Mouse (Mus musculus) G1E (cell line): ENCODE data around the gene Pla2g4c. TPM values are rescaled to one million over a fixed set of nuclear protein-coding genes. Genes with fewer than 3 reads are reported as not detected.

Experiments
- ATAC-seq: 2 replicates; pipeline ENCODE4 v1.8.0; 2016; ENCODE audit warnings: mild to moderate bottlenecking; ENCODE audit not compliant: insufficient number of reproducible peaks, poor library complexity, low FRiP score, severe bottlenecking; ENCODE audit errors: extremely low read depth
- DNase-seq: peaks from one replicate; pipeline ENCODE4 v3.0.0; 2012; ENCODE audit warnings: low spot score
- H3K27me3 ChIP-seq: 2 replicates; pipeline ENCODE4 v1.6.1; 2012; ENCODE audit warnings: mild to moderate bottlenecking, low read length, inconsistent platforms; ENCODE audit not compliant: insufficient read depth
- H3K36me3 ChIP-seq: replicated peaks from 2 replicates; pipeline ENCODE3; 2012; ENCODE audit warnings: mild to moderate bottlenecking, inconsistent platforms
- H3K4me1 ChIP-seq: 2 replicates; pipeline ENCODE4 v1.6.1; 2012; ENCODE audit warnings: low read depth, low read length, inconsistent platforms, mixed read lengths; ENCODE audit not compliant: insufficient read depth
- H3K4me3 ChIP-seq: 2 replicates; pipeline ENCODE4 v1.5.1; 2012; ENCODE audit warnings: low read depth, mild to moderate bottlenecking, inconsistent platforms, low read length, moderate library complexity, mixed read lengths
- H3K9me3 ChIP-seq: replicated peaks from 2 replicates; pipeline ENCODE4 v1.6.1; 2012; ENCODE audit warnings: inconsistent platforms
- CTCF ChIP-seq: IDR thresholded peaks from 2 replicates; pipeline ENCODE4 v1.5.1; 2012; ENCODE audit warnings: low read depth, low read length, inconsistent platforms, mixed read lengths
- GATA1 ChIP-seq: IDR thresholded peaks from 2 replicates; pipeline ENCODE4 v1.6.1; 2012; ENCODE audit warnings: borderline replicate concordance, low read length, inconsistent platforms, mixed read lengths
- GATA2 ChIP-seq: IDR thresholded peaks from 2 replicates; pipeline ENCODE4 v1.6.1; 2012; ENCODE audit warnings: low read depth, low read length, inconsistent platforms, borderline replicate concordance
- POLR2AphosphoS5 ChIP-seq: IDR thresholded peaks from 2 replicates; pipeline ENCODE4 v1.6.1; 2012; ENCODE audit warnings: low read depth, low read length, inconsistent platforms; ENCODE audit not compliant: insufficient replicate concordance
- TAL1 ChIP-seq: conservative IDR thresholded peaks from 2 replicates; pipeline ENCODE4 v1.6.1; 2012; ENCODE audit warnings: low read depth, low read length, inconsistent platforms, mixed read lengths
- polyA plus RNA-seq: library from polyadenylated mRNA; stranded (reverse); fragments of >175 nt; gene quantifications from 2 replicates; pipeline ENCODE4 v1.2.3, GENCODE M21; 2012
- total RNA-seq, 2 experiments: library from RNA; stranded (forward) in 1 of 2; stranded (reverse) in 1 of 2; fragments of 200-1000 nt in 1 of 2; fragments of >200 nt in 1 of 2; fragmentation: Nextera tagmentation in 1 of 2; gene quantifications; 2 replicates each; pipeline ENCODE4 v1.2.3; 2014 to 2017

The Pla2g4c gene
- total and polyA plus RNA-seq, 3 experiments: 0.03 to 0.93 (median 0.23) TPM

- no peak for ATAC-seq
Measured at GRCm38 (mm10) chr7:13321424-13321823, 3.0 kb upstream of the Pla2g4c start.

GRCm38 (mm10) chr7:13330575-13330974 lies 6.1 kb downstream of the Pla2g4c start:
- Histone ChIP-seq H3K4me1 (no peaks in the 10 kb centered on the region), H3K27me3 (no peaks in the 10 kb centered on the region), H3K36me3 (peaks cover 5% of the 10 kb centered on the region), H3K4me3 (no peak overlapping the region), H3K9me3 (no peaks in the 10 kb centered on the region)
- TF ChIP-seq TAL1 (no peak), GATA2 (no peak), GATA1 (no peak), CTCF (no peak), POLR2AphosphoS5 (no peak)
- DNase-seq (no peak), ATAC-seq (no peak)

More at GRCm38 (mm10) chr7:13321424-13321823, 3.0 kb upstream of the Pla2g4c start:
- no peak overlapping the region for H3K4me3 ChIP-seq
- H3K36me3 ChIP-seq: peaks cover 2% of the 10 kb centered on the region
- no peak for DNase-seq
- no peaks in the 10 kb centered on the region for H3K27me3 ChIP-seq
- no peaks in the 10 kb centered on the region for H3K9me3 ChIP-seq
- H3K4me1 ChIP-seq: no peaks in the 10 kb centered on the region
- no peak for TF ChIP-seq GATA1
- no peak for TF ChIP-seq CTCF
- no peak for TF ChIP-seq TAL1

GRCm38 (mm10) chr7:13355943-13356342 lies 31.5 kb downstream of the Pla2g4c start:
- no peak for TF ChIP-seq TAL1
- no peak for TF ChIP-seq POLR2AphosphoS5
- no peak for TF ChIP-seq GATA1
- TF ChIP-seq GATA2: no peak
- H3K4me1 ChIP-seq: no peaks in the 10 kb centered on the region
- H3K9me3 ChIP-seq: peaks cover 2% of the 10 kb centered on the region; the same call in 1 of the 2 replicates
- no peaks in the 10 kb centered on the region for H3K27me3 ChIP-seq
- ATAC-seq: no peak
- no peak overlapping the region for H3K4me3 ChIP-seq
- DNase-seq: no peak
- peaks cover 10% of the 10 kb centered on the region for H3K36me3 ChIP-seq

- Histone ChIP-seq H3K4me1 (no peaks in the 10 kb centered on the region), H3K36me3 (no peaks in the 10 kb centered on the region), H3K4me3 (no peak overlapping the region), H3K27me3 (no peaks in the 10 kb centered on the region), H3K9me3 (no peaks in the 10 kb centered on the region)
- ATAC-seq (no peak), DNase-seq (no peak)
- no peak for TF ChIP-seq TAL1
- TF ChIP-seq GATA2: no peak
- TF ChIP-seq CTCF: no peak
- TF ChIP-seq POLR2AphosphoS5: no peak
- TF ChIP-seq GATA1: no peak
Measured at GRCm38 (mm10) chr7:13380588-13380987, 56.1 kb downstream of the Pla2g4c start.

GRCm38 (mm10) chr7:13397832-13398231 lies 73.4 kb downstream of the Pla2g4c start, which contains the start of gene Cabp5:
Cabp5 (plus strand) TSS chr7:13398132.
- H3K36me3 ChIP-seq: no peaks in the 10 kb centered on the region

More at GRCm38 (mm10) chr7:13397832-13398231, 73.4 kb downstream of the Pla2g4c start, which contains the start of gene Cabp5:
- no peaks in the 10 kb centered on the region for H3K9me3 ChIP-seq
- no peaks in the 10 kb centered on the region for H3K4me1 ChIP-seq
- TF ChIP-seq CTCF (no peak), TAL1 (no peak), GATA2 (no peak), GATA1 (no peak), POLR2AphosphoS5 (no peak)
- no peak within 1 kb of the TSS for H3K4me3 ChIP-seq
- DNase-seq (no peak), ATAC-seq (no peak)
- H3K27me3 ChIP-seq: no peaks in the 10 kb centered on the region

Other genes starting within 250 kb of the Pla2g4c start
- not detected in 2 replicates for gene Vmn1r85, start 229.5 kb upstream of the Pla2g4c start, total RNA-seq (2014; fragmentation: Nextera tagmentation)
- gene Vmn1r85, start 229.5 kb upstream of the Pla2g4c start, total RNA-seq (2017): under 0.01 and 0.44 TPM in 2 replicates
- not detected in 2 replicates for gene Vmn1r85, start 229.5 kb upstream of the Pla2g4c start, polyA plus RNA-seq
- not detected in 2 replicates for gene Vmn1r86, start 204.7 kb upstream of the Pla2g4c start, total RNA-seq (2014; fragmentation: Nextera tagmentation)
- gene Vmn1r86, start 204.7 kb upstream of the Pla2g4c start, total RNA-seq (2017): 0.06 and 0.11 TPM in 2 replicates
- gene Vmn1r86, start 204.7 kb upstream of the Pla2g4c start, polyA plus RNA-seq: not detected in 2 replicates
- gene Vmn1r87, start 184.5 kb upstream of the Pla2g4c start, total RNA-seq (2014; fragmentation: Nextera tagmentation): not detected in 2 replicates
- gene Vmn1r87, start 184.5 kb upstream of the Pla2g4c start, total RNA-seq (2017): 0.12 and 0.60 TPM in 2 replicates
- not detected in 2 replicates for gene Vmn1r87, start 184.5 kb upstream of the Pla2g4c start, polyA plus RNA-seq
- gene Vmn1r88, start 165.1 kb upstream of the Pla2g4c start, total RNA-seq (2014; fragmentation: Nextera tagmentation): not detected in 2 replicates
- gene Vmn1r88, start 165.1 kb upstream of the Pla2g4c start, total RNA-seq (2017): 0.06 and 0.22 TPM in 2 replicates
- gene Vmn1r88, start 165.1 kb upstream of the Pla2g4c start, polyA plus RNA-seq: not detected in 2 replicates
- gene Vmn1r89, start 111.6 kb upstream of the Pla2g4c start, total RNA-seq (2014; fragmentation: Nextera tagmentation): not detected in 2 replicates
- gene Vmn1r89, start 111.6 kb upstream of the Pla2g4c start, total RNA-seq (2017): 0.27 TPM in 1 of 2 replicates, not detected in the other
- gene Vmn1r89, start 111.6 kb upstream of the Pla2g4c start, polyA plus RNA-seq: not detected in 2 replicates
- 143 and 159 TPM in 2 replicates for gene Lig1, start 47.4 kb upstream of the Pla2g4c start, total RNA-seq (2014; fragmentation: Nextera tagmentation)
- gene Lig1, start 47.4 kb upstream of the Pla2g4c start, total RNA-seq (2017): 49.3 and 66.8 TPM in 2 replicates
- gene Lig1, start 47.4 kb upstream of the Pla2g4c start, polyA plus RNA-seq: 72.8 and 89.3 TPM in 2 replicates
- gene Zswim9, start 45.9 kb upstream of the Pla2g4c start, total RNA-seq (2014; fragmentation: Nextera tagmentation): 9.8 and 15.7 TPM in 2 replicates
- gene Zswim9, start 45.9 kb upstream of the Pla2g4c start, total RNA-seq (2017): 8.7 and 9.7 TPM in 2 replicates
- gene Zswim9, start 45.9 kb upstream of the Pla2g4c start, polyA plus RNA-seq: 1.8 and 2.4 TPM in 2 replicates
- not detected in 2 replicates for gene Cabp5, start 73.5 kb downstream of the Pla2g4c start, total RNA-seq (2014; fragmentation: Nextera tagmentation)
- 0.05 TPM in 1 of 2 replicates, not detected in the other for gene Cabp5, start 73.5 kb downstream of the Pla2g4c start, total RNA-seq (2017)
- gene Cabp5, start 73.5 kb downstream of the Pla2g4c start, polyA plus RNA-seq: not detected in 2 replicates
- gene Bsph1, start 126.2 kb downstream of the Pla2g4c start, total RNA-seq (2014; fragmentation: Nextera tagmentation): not detected in 2 replicates
- not detected in 2 replicates for gene Bsph1, start 126.2 kb downstream of the Pla2g4c start, total RNA-seq (2017)
- not detected in 2 replicates for gene Bsph1, start 126.2 kb downstream of the Pla2g4c start, polyA plus RNA-seq
- not detected in 2 replicates for gene Bsph2, start 246.4 kb downstream of the Pla2g4c start, total RNA-seq (2014; fragmentation: Nextera tagmentation)
- not detected in 2 replicates for gene Bsph2, start 246.4 kb downstream of the Pla2g4c start, total RNA-seq (2017)
- not detected in 2 replicates for gene Bsph2, start 246.4 kb downstream of the Pla2g4c start, polyA plus RNA-seq